In genomic region chr7:44311713-44312304, GRCm38 (mm10) we compare ENCODE assay signal across 8 mouse cellular contexts. TPM values are rescaled to one million over a fixed set of nuclear protein-coding genes. Genes with fewer than 3 reads are reported as not detected.
DNase-seq lines count a peak whose midpoint lies in the region; ATAC-seq and TF ChIP-seq lines count a peak whose summit lies in the region.

No protein-coding gene starts in this region.

- no peak overlapping the region; the same call in 1 of the 2 replicates for H3K9ac ChIP-seq in hindbrain, embryonic 16.5 days (ENCODE audit: low read depth, low read length)
- H3K9ac ChIP-seq in midbrain, embryonic 12.5 days (replicated peaks): 0 out of 2 replicates have a peak overlapping the region, but pooled peaks have one; percentile 82

- peak overlapping the region; percentile 73 for H3K4me2 ChIP-seq in hindbrain, embryonic 16.5 days (ENCODE audit: low read length)
- peak overlapping the region; percentile 97 for H3K4me2 ChIP-seq in midbrain, embryonic 12.5 days (replicated peaks)

- no peak for DNase-seq in heart, embryonic 10.5 days (ENCODE audit: low spot score)
- DNase-seq in heart, postnatal 25 days (ENCODE audit: low spot score): no peak
- peak; percentile 71 for DNase-seq in brain, adult 2 months (ENCODE audit: low read depth, low spot score)
- DNase-seq in adrenal gland, adult 2 months: no peak
- DNase-seq in gastrocnemius, adult 2 months: no peak

- TF ChIP-seq CTCF in gastrocnemius, adult 2 months (IDR thresholded peaks at IDR 0.05): no peak

- intact Hi-C loops in heart, postnatal 25 days (cut with DNase I): no loop called here
- intact Hi-C loops in gastrocnemius, adult 2 months (cut with DNase I): no loop called here

- no peak for ATAC-seq in hindbrain, embryonic 16.5 days
- ATAC-seq in midbrain, embryonic 12.5 days (ENCODE audit: low FRiP score, low read depth): peak; percentile 9; the same call in 1 of the 2 replicates
- no peak for ATAC-seq in megakaryocyte, adult 5-6 weeks (ENCODE audit: poor library complexity, severe bottlenecking)

- H3K4me3 ChIP-seq in heart, embryonic 10.5 days: peak overlapping the region; percentile 62; the same call in 1 of the 2 replicates
- H3K4me3 ChIP-seq in hindbrain, embryonic 16.5 days (ENCODE audit: low read length): peak overlapping the region; percentile 73
- peak overlapping the region; percentile 54 for H3K4me3 ChIP-seq in midbrain, embryonic 12.5 days
- H3K4me3 ChIP-seq in gastrocnemius, adult 2 months: no peak overlapping the region

- no peaks in the 10 kb centered on the region for H3K36me3 ChIP-seq in heart, embryonic 10.5 days
- peaks cover 19% of the 10 kb centered on the region for H3K36me3 ChIP-seq in hindbrain, embryonic 16.5 days (ENCODE audit: control insufficient read depth, insufficient read depth, low read length)
- H3K36me3 ChIP-seq in midbrain, embryonic 12.5 days: peaks cover 18% of the 10 kb centered on the region; the same call in 1 of the 2 replicates

- peaks cover 25% of the 10 kb centered on the region for H3K4me1 ChIP-seq in heart, embryonic 10.5 days
- peaks cover 18% of the 10 kb centered on the region for H3K4me1 ChIP-seq in hindbrain, embryonic 16.5 days (ENCODE audit: control insufficient read depth, insufficient read depth, low read depth, low read length)
- peaks cover 20% of the 10 kb centered on the region for H3K4me1 ChIP-seq in midbrain, embryonic 12.5 days

- H3K9me3 ChIP-seq in heart, embryonic 10.5 days: no peaks in the 10 kb centered on the region
- no peaks in the 10 kb centered on the region for H3K9me3 ChIP-seq in hindbrain, embryonic 16.5 days (ENCODE audit: control insufficient read depth, low read length)
- H3K9me3 ChIP-seq in midbrain, embryonic 12.5 days: no peaks in the 10 kb centered on the region

- H3K27me3 ChIP-seq in heart, embryonic 10.5 days (ENCODE audit: insufficient read depth, poor library complexity, severe bottlenecking): peaks cover 94% of the 10 kb centered on the region
- H3K27me3 ChIP-seq in hindbrain, embryonic 16.5 days (replicated peaks; ENCODE audit: control insufficient read depth, insufficient read depth, low read length): no peaks in the 10 kb centered on the region
- peaks cover 27% of the 10 kb centered on the region for H3K27me3 ChIP-seq in midbrain, embryonic 12.5 days

- H3K27ac ChIP-seq in heart, embryonic 10.5 days: no peak overlapping the region
- no peak overlapping the region for H3K27ac ChIP-seq in hindbrain, embryonic 16.5 days (ENCODE audit: low read depth, low read length)
- peak overlapping the region; percentile 61; the same call in 1 of the 2 replicates for H3K27ac ChIP-seq in midbrain, embryonic 12.5 days (replicated peaks)
- no peak overlapping the region for H3K27ac ChIP-seq in gastrocnemius, adult 2 months

- 12% methylated on average over 6 of the region's 6 CpGs for WGBS in heart, embryonic 10.5 days
- WGBS in hindbrain, embryonic 16.5 days: 8% methylated on average over 6 of the region's 6 CpGs
- WGBS in midbrain, embryonic 12.5 days: 23% methylated on average over 6 of the region's 6 CpGs

RNA-seq across cellular contexts. Expression of gene Shank1, which starts 1.8 kb away (rescaled TPM):
- 0.47 and 0.84 TPM in 2 replicates for polyA plus RNA-seq in heart, embryonic 10.5 days (2016; fragmentation: Nextera tagmentation; extraction: Ambion mirVana)
- 1 to 10 TPM; 1.6 to 2.0 TPM for total RNA-seq in heart, postnatal 25 days (2021)
- 33.1 and 33.6 TPM in 2 replicates for polyA plus RNA-seq in hindbrain, embryonic 16.5 days (2015; fragmentation: Nextera tagmentation; extraction: Ambion mirVana)
- 8.5 and 11.4 TPM in 2 replicates for polyA plus RNA-seq in midbrain, embryonic 12.5 days (2016; fragmentation: Nextera tagmentation; extraction: Ambion mirVana)
- 0.02 and 0.07 TPM in 2 replicates for total RNA-seq in megakaryocyte, adult 5-6 weeks (2015)
- not detected in 2 replicates for total RNA-seq in megakaryocyte, adult 5-6 weeks (2017)
- total RNA-seq in adrenal gland, adult 2 months (2021): 1 to 10 TPM; 8.0 to 9.1 TPM
- polyA plus RNA-seq in adrenal gland, adult 2 months (2012; rRNA removed): 2.5 and 2.9 TPM in 2 replicates
- under 1 TPM; 0.31 to 0.59 TPM for total RNA-seq in gastrocnemius, adult 2 months (2021)

RNA-seq across cellular contexts. Expression of gene Clec11a, which starts 5.1 kb away (rescaled TPM):
- 0.60 and 1.2 TPM in 2 replicates for polyA plus RNA-seq in heart, embryonic 10.5 days (2016; fragmentation: Nextera tagmentation; extraction: Ambion mirVana)
- 1 to 10 TPM in 1 of 2 experiments, under 1 TPM in 1; 0.87 to 1.0 TPM for total RNA-seq in heart, postnatal 25 days (2021)
- polyA plus RNA-seq in hindbrain, embryonic 16.5 days (2015; fragmentation: Nextera tagmentation; extraction: Ambion mirVana): 3.5 and 3.6 TPM in 2 replicates
- 2.5 and 2.6 TPM in 2 replicates for polyA plus RNA-seq in midbrain, embryonic 12.5 days (2016; fragmentation: Nextera tagmentation; extraction: Ambion mirVana)
- total RNA-seq in megakaryocyte, adult 5-6 weeks (2015): 0.80 and 1.9 TPM in 2 replicates
- 0.77 and 1.7 TPM in 2 replicates for total RNA-seq in megakaryocyte, adult 5-6 weeks (2017)
- 1 to 10 TPM; 4.6 to 5.1 TPM for total RNA-seq in adrenal gland, adult 2 months (2021)
- polyA plus RNA-seq in adrenal gland, adult 2 months (2012; rRNA removed): 11.4 and 13.0 TPM in 2 replicates
- 1 to 10 TPM in 1 of 2 experiments, under 1 TPM in 1; 0.59 to 2.2 TPM for total RNA-seq in gastrocnemius, adult 2 months (2021)

RNA-seq across cellular contexts. Expression of gene Gm15517, which starts 50.6 kb away (rescaled TPM):
- not detected in 2 replicates for polyA plus RNA-seq in heart, embryonic 10.5 days (2016; fragmentation: Nextera tagmentation; extraction: Ambion mirVana)
- not detected for total RNA-seq in heart, postnatal 25 days (2021)
- polyA plus RNA-seq in hindbrain, embryonic 16.5 days (2015; fragmentation: Nextera tagmentation; extraction: Ambion mirVana): not detected in 2 replicates
- not detected in 2 replicates for polyA plus RNA-seq in midbrain, embryonic 12.5 days (2016; fragmentation: Nextera tagmentation; extraction: Ambion mirVana)
- total RNA-seq in megakaryocyte, adult 5-6 weeks (2015): not detected in 2 replicates
- not detected in 2 replicates for total RNA-seq in megakaryocyte, adult 5-6 weeks (2017)
- total RNA-seq in adrenal gland, adult 2 months (2021): not detected
- not detected in 2 replicates for polyA plus RNA-seq in adrenal gland, adult 2 months (2012; rRNA removed)
- total RNA-seq in gastrocnemius, adult 2 months (2021): not detected

RNA-seq across cellular contexts. Expression of gene Acp4, which starts 54.6 kb away (rescaled TPM):
- not detected in 2 replicates for polyA plus RNA-seq in heart, embryonic 10.5 days (2016; fragmentation: Nextera tagmentation; extraction: Ambion mirVana)
- not detected for total RNA-seq in heart, postnatal 25 days (2021)
- 0.12 TPM in 1 of 2 replicates, not detected in the other for polyA plus RNA-seq in hindbrain, embryonic 16.5 days (2015; fragmentation: Nextera tagmentation; extraction: Ambion mirVana)
- 0.18 TPM in 2 replicates for polyA plus RNA-seq in midbrain, embryonic 12.5 days (2016; fragmentation: Nextera tagmentation; extraction: Ambion mirVana)
- not detected in 2 replicates for total RNA-seq in megakaryocyte, adult 5-6 weeks (2015)
- total RNA-seq in megakaryocyte, adult 5-6 weeks (2017): not detected in 2 replicates
- total RNA-seq in adrenal gland, adult 2 months (2021): not detected
- not detected in 2 replicates for polyA plus RNA-seq in adrenal gland, adult 2 months (2012; rRNA removed)
- not detected for total RNA-seq in gastrocnemius, adult 2 months (2021)
